Mouse (Mus musculus) megakaryocyte-erythroid progenitor cell, adult 5-6 weeks (primary cell): ENCODE results near the gene Pdpk1. TPM values are rescaled to one million over a fixed set of nuclear protein-coding genes. Genes with fewer than 3 reads are reported as not detected.

Experiments used
- ATAC-seq: replicated peaks from 2 replicates; pipeline ENCODE4 v1.8.0; 2016; ENCODE audit warnings: mild to moderate bottlenecking, inconsistent platforms; ENCODE audit not compliant: severe bottlenecking, poor library complexity, low FRiP score, low TSS enrichment
- total RNA-seq, 2 experiments: library from RNA; stranded (forward) in 1 of 2; stranded (reverse) in 1 of 2; fragments of 200-1000, 215-1000 nt in 1 of 2; fragments of >200 nt in 1 of 2; fragmentation: Nextera tagmentation in 1 of 2; gene quantifications; 2 replicates each; pipeline ENCODE4 v1.2.3; 2014 to 2017

Pdpk1 gene
- total RNA-seq, 2 experiments from 2014 or later: 34.4 to 47.0 TPM

DNA sequence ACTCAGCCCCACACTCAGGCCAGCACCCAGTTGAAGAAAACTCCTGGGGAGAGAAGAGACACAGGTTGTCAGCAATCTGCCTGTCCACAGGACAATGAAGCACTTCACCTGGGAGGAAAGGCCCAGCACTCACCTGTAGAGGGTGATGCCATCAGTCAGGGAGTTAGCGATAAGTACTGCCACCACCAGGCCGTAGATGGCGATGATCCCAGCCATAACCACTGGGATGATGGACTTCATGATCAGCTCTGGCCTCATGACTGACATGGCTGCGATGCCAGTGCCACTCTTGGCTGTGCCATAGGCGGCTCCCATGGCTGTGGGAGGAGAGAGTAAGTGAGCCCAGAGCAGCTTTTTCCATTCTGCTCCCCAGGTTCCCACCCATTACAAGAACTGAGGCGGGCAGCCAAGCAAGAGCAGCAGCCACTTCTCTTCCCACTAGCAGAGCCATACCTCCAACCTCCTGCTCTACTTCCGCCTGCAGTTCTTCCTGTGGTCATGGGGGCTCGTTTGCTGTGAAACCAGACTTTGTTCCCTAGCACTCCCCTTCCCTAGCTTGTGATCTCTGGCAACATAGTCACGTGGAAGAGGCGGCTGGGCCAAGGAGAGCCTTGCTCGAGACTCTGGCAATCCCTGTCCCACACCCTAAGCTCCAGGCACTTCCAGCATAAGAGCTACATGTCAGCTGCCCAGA lies 14.0 kb upstream of the Pdpk1 start:
- no peak for ATAC-seq

DNA sequence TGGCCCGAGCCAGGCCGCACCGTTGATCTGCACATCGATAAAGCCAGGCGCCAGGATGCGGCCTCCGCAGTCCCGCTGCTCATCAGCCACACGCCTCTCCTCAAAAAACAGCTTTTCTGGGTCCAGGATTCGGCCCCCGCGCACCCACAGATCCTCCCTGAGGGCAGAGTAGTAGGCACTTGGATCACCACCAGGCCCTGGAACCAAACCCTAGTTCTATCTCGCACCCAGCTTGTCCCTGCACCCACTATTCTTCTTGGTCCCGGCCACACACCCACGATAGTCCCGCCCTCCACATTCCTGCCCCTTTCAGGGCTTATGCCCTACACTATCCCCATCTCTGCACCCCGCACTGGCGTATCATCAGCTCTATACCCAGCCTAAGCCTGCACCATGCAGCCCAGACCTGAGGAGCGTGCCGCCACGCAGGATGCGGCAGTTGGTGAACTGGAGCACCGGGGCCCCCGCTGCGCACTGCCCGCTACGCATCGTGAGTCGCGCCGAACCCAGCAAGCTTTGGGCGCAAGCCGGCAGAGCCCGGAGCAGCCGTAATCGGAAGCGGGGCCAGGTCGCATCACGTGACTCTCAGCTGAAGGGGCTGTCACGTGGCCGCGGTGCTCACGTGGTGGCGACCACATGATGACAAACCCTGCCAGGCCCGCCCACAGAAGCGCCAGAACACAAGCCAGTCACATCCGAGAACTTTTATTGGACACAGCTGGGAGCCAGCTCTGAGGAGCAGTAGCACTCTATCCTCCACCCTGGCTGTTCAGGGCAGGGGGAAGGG lies 12.6 kb upstream of the Pdpk1 start, which contains the start of gene Amdhd2:
Gene Amdhd2 (minus strand): TSS at position 591 of the 787 bp plus-strand sequence.
- ATAC-seq: peak; percentile 86

DNA sequence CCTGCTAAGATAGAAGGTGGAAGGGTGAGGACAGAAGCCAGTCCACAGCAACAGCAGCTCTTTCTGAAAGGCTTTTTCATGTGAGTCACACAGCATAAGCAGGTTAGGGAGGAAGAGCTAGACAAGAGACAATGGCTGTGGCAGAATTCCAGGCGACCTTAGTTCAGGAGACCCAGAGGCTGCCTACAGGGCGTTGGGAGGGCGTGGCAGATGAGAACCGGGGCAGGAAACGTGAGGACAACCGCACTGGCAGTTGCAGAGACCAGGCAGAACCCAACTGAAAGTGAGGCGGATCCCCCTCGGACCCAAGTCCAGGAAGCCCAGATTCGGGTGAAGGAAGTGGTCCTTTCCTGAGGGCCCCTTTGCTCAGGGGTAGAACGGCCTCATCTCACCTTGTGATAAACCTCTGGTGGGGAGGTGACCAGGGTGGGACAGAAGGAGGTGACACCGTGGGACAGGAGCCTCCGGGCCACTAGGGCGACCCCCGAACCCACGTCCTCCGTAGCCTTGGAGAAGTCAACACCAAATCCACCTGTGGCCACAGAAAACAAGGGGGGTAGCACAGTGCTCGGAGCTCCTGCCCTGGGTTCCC lies 12.0 kb upstream of the Pdpk1 start:
- ATAC-seq: 0 out of 2 replicates have a peak, but pooled peaks have one; percentile 14

DNA sequence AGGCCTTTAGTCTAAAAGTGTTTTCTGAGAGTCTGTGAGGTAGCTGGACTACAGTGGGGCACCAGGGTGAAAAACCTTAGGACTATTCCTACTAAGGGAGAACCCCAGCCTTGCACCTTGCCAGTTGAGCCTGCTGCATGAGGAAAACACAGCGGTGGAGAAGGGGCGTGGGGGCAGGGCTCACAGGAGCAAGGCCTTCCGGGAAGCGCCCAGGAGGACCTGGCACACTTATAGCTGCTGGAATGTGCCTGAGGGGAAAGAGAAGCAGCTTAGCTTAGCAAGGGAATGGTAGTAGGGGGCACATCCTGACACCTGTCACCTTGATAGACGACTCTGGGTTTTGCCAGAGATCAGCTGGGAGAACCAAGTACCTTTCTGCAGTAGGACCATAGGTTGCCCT lies 10.7 kb upstream of the Pdpk1 start:
- ATAC-seq: no peak

DNA sequence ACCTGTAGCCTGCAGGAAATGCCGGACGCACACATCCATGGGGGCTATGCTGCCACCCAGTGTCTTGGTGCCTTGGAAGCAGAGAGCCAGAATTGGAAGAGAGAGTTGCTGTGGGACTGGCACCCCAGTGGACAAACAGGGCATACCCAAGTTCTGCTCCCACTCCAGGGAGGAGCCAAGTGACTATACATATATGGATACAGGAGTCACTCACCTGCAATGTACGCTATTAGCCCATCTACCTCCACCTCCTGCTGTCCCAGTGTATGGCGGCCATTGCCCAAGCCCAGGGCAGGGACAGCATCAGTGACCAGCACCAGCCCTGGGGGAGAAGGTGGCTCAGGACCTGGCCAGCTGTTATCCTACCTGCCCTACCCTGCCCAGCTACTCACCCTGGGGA lies 6.8 kb upstream of the Pdpk1 start:
- ATAC-seq: no peak

DNA sequence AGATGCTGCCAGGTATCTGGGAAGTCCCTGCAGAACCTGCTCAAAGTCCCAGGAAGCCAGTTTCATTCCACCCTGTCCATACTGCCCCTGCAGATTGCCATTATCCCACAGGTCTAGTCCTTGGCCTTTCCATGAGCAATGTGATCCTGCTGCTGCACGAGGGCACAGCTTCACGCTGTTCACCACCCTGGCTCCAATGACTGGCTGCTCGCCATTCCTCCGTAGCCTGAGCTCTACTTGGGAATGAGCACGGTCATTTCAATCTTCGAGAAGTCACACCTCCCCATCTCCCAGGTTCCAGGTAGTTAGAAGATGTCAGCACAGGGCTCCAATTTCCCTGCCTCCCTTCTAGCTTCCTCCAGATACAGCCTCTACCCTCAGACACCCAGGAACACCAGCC lies 6.4 kb upstream of the Pdpk1 start:
- no peak for ATAC-seq

DNA sequence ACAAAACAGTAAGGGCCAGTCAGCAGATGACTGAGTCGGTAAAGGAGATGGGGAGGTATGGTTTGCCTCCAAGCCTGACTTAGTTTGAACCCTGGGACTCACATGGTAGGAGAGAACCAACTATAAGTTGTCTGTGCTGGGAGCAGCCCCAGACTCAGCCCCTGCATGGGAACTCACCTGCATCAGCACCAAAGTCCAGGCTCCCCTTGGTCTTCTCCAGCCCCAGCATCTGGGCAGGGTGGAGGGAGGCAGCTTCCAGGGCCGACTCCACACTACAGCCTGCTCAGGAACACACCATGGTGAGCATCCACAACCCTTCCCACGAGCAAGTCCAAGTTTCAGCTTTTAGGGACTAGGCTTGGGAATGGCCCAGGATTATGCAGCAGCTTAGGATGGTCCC lies 5.7 kb upstream of the Pdpk1 start:
- ATAC-seq: no peak

DNA sequence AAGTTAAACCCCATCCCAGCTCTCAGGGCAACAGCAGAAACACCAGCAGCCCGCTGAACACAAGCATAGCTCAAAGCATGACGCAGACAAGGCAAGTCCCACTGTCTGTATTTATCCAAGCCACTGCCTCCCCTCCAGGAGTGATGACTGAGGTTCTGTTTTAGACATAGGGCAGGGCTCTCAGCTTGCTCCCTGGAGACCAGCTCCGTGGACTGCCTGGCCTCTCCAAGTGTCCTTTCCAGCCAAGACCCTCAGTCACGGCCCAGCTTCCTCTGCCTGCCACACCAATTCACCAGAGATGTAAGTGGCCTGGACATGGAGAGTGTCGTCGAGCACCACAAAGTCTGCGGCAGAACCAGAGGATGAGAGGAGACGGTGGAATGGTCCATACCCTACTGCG lies 5.0 kb upstream of the Pdpk1 start:
- ATAC-seq: no peak

DNA sequence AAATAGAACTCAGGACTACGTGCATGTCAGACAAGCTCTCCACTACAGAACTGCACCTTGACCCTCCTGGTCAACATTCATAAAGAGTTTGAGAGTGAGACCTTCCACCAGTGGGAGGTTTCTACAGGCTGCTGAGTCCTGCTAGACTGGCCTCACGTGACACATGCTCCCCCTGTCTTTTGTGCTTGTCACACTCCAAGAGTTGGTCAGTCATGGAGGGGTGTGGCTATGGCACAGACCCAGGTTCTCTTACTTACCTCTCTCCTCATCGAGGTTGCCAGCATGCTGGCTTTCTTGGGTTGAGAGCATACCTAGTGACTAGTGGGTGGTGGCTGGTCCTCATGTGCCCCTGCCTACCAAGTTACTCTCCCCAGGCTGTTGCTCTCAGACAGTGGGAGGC lies 3.7 kb upstream of the Pdpk1 start:
- no peak for ATAC-seq

DNA sequence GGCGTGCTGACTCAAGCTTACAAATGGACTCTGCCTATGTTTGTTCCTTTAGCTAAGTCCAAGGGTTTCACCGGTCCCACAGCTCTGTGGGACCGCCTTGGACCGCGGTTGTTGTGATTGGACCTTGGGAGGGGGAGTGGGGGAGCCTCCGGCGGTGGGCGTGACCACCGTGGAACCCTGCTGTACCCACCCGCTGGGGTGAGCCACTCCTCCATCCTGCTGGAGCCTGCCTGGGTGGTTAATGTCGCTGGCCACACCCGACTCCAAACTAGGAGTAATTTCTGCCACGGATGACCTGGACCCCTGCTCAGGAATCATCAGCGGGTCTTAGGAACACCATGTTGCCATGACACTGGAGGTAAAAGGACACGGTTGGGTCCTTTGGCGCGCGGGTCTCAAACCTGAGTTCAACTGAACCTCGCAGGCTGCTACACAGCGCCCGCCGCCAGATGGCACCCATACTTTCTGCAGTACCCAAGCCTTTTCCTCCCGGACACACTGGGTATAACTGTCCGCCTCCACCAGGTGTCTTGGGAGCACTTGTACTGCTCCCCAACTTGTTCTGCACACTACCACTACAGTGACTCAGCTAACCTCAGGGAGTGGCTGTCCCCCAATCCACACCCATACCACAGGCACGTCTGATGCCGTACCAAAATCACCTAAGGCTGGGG lies 1.3 kb upstream of the Pdpk1 start:
- ATAC-seq: peak; percentile 98

DNA sequence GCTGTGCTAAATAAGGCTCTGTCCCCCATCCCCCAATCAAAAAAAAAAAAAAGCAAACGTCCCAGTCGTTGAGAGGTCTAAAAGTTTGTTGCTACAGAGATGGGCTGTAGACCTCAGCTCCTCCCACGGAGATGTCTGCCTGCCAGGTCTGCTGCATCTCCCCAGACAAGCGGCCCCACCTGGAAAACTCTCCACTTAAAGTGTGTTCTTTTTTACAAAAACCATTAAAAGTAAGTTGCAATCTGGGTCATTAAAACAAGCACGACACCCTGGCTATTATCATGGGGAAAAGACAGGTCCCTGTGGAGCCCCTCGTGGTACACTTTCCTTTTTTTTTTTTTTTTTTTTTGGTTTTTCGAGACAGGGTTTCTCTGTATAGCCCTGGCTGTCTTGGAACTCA lies 658 bp upstream of the Pdpk1 start:
- ATAC-seq: no peak

DNA sequence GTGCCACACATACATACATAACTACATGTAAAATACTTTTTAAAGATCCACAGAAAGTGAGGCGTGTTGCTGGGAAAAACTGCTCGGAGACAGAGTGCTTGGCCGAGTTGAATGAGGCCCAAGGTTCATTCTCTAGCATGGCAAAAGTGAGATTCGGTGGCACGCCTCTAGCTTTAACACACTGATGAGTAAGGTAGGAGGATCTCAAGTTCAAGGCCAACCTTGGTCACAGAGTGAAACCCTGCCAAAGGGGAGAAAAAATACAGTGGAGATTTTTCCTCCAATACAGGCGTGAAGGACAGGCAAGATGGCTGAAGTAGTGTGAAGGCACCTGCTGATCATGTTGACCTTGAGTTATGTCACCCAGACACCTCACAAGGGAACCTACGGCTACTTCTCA lies 1.3 kb downstream of the Pdpk1 start:
- ATAC-seq: no peak

DNA sequence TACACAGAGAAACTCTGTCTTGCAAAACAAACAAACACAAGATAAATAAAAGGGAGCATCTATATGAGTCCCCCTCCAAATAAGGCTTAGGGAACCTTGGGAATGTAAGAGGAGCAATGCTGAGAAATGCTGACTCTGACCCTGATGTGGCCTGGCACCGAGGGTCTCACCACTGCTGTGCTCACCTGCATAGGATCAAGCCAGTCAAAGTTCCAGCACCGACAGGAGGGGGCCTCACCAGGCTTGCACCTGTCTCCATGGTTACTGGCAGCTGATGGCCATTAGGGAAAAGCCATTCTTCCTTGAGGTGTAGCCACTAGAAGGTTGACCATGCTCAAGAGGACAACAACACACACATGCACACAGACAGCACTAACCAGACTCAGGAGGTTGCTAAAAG lies 7.8 kb downstream of the Pdpk1 start:
- ATAC-seq: no peak

DNA sequence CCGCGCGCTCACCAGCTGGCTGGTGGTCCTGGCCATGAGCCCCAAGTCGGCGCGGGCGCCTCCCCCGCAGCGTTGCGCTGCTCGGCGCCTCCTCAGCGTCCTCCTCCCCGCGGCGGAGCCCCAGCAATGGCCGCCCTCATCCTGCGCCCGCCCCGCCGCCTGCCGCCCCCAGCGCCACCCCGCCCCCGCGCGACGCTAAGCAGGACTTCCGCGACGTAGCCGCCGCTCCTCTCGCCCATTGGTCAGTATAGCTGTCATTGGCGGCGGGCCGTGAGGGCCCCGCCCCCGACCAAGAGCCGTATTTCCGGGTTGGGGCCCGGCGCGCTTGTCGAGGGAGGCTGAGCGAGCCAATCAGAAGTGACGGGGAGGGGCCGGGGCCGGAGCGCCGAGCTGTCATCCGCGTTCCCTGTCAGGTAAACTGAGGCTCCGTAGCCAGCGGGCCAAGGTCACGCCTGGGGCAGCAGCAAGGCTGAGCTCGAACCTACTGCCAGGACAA lies 9.3 kb downstream of the Pdpk1 start:
- ATAC-seq: peak; percentile 94

DNA sequence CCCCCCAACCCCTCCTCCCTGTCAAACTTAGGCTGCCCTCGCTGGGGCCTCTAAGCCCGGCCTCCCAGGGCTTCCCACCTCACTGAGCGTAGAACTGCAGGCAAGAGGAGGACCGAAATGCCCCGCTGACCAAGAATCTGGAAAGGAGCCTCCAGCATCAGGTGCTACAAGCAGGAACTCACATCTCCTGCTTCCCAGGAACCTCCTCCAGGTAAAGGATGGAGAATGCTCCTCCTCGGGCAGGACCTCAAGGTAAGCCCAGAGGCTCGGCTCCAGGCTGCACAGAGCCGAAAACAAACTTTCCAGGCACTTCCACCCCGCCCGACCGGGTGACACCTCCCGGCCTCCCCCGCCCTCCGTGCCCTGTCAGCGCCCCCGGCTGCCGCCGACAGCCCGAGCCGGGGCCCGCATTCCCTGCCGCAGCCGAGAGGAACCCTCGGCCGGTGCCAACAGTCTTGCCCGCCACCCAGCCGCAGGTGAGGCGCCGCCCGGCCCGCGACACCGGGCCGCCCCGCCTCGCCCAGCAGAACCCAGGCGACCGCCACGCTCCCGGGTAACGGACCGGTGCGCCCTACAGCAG lies 9.8 kb downstream of the Pdpk1 start:
- peak; percentile 18; the same call in 1 of the 2 replicates for ATAC-seq

DNA sequence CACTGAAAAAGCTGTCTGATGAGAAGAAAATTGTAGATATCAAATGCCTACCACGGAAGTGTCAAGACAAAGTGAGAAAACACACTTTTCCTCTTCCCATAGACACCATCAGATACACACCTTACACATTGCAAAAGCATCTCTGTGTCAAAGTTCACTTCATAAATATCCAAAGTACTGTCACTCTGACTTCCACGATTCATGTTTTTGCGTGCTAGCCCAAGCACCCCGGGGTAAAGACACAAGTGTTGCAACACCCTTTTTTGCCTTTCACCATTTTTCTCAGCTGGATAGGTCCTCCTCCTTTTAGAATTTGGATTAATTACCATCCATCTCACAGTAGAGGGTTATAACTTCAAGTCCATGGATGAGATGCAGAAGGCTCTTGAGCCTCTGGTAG lies 10.8 kb downstream of the Pdpk1 start:
- ATAC-seq: no peak

DNA sequence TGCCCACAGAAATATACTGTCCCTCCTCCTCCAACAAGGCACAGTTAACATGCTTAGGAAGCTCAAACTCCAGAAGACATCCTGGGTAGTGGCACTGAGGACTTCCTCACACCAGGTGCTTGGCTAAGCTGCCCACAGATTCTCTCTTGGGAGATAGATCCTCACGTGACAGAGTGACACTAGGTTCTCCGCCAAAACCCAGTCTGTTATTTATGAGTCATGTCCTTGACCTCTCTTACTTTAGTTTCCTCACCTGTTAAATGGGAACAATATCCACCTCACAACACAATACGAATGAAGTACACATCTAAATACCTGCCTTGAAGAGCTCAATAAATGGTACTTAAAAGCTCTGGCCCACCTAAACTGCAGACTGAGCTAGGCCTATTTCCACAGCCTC lies 11.5 kb downstream of the Pdpk1 start:
- ATAC-seq: no peak

DNA sequence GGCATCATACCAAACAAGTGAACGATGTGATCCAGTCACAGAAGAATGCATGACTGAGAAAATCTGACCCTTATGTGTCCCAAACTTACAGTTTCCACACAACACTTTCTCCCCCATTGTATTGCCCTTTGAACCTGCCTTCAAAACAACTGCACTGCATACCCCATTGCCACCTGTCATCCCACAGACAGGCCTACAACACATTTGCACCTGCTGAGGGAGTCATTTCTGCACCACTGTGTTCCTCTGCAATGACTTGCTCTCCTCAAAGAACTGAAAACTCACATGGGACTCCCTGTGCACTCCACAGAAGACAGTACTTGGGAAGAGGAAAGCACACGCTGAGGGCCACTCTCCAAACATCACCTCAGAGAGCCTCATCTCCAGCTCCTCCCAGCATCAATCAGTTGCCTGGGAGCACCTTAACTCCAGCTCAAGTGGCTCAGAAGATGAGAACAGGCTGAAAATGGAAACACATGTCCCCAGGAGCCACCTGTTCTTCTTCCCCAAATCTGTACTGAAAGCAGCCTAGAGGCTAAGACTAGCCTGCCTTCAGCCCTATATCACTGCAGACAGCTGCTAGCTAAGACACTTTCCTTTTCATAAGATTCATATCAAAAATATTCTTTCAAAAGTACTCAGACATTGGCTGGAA lies 13.4 kb downstream of the Pdpk1 start:
- no peak for ATAC-seq

DNA sequence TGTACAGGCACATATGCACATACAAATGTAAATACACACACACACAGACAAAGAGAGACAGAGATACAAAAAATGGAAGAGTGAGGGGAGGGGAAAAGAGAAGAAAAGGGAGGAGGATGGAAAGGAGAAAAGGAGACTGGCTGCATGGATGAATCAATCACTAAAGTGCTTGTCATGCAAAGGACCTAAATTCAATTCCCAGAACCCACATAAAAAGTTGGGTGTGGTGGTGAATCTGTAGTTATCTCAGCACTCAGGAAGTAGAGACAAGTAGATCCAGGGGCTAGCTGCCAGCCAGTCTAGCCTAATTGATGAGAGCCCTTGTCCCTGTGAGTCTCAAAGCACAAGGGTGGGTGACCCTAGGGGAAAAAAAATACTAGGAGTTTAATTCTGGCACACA lies 16.7 kb downstream of the Pdpk1 start:
- no peak; the same call in 1 of the 2 replicates for ATAC-seq
